Mouse (Mus musculus): ENCODE results near the gene Zfp787. TPM values are rescaled to one million over a fixed set of nuclear protein-coding genes. Genes with fewer than 3 reads are reported as not detected.
"Not testable (repeated sequence)": the region's sequence is repeated elsewhere in the genome, so short reads cannot be mapped to it uniquely, and the experiment has no call there.

The Zfp787 gene
- polyA plus RNA-seq, 2 experiments from 2014 or later, result 6.7 to 6.9 TPM

GRCm38 (mm10) chr7:6161541-6161940 is 5.7 kb upstream of the Zfp787 start:
- no peak for ATAC-seq

GRCm38 (mm10) chr7:6159604-6160003 is 3.8 kb upstream of the Zfp787 start:
- ATAC-seq, result no peak

GRCm38 (mm10) chr7:6157479-6157878 is 1.7 kb upstream of the Zfp787 start:
- ATAC-seq, result no peak

- ATAC-seq, result peak; percentile 2
Measured at GRCm38 (mm10) chr7:6156901-6157472, 1.2 kb upstream of the Zfp787 start.

- ATAC-seq, result peak; percentile 40
Measured at GRCm38 (mm10) chr7:6155031-6155872, 545 bp downstream of the Zfp787 start.

- ATAC-seq, result no peak
Measured at GRCm38 (mm10) chr7:6154164-6154563, 1.6 kb downstream of the Zfp787 start.

GRCm38 (mm10) chr7:6153131-6153530 is 2.7 kb downstream of the Zfp787 start:
- ATAC-seq, result no peak

GRCm38 (mm10) chr7:6152036-6152435 is 3.8 kb downstream of the Zfp787 start:
- no peak for ATAC-seq

- no peak for ATAC-seq
Measured at GRCm38 (mm10) chr7:6151266-6151665, 4.5 kb downstream of the Zfp787 start.

- no peak for ATAC-seq
Measured at GRCm38 (mm10) chr7:6147688-6148087, 8.1 kb downstream of the Zfp787 start.

- no peak for ATAC-seq
Measured at GRCm38 (mm10) chr7:6146982-6147325, 8.8 kb downstream of the Zfp787 start.

GRCm38 (mm10) chr7:6146194-6146981 is 9.4 kb downstream of the Zfp787 start:
- no peak for ATAC-seq

GRCm38 (mm10) chr7:6145423-6146188 is 10.2 kb downstream of the Zfp787 start:
- ATAC-seq, result no peak

GRCm38 (mm10) chr7:6143991-6144531 is 11.7 kb downstream of the Zfp787 start:
- no peak for ATAC-seq

- no peak for ATAC-seq
Measured at GRCm38 (mm10) chr7:6139295-6139694, 16.5 kb downstream of the Zfp787 start.

GRCm38 (mm10) chr7:6136497-6136896 is 19.3 kb downstream of the Zfp787 start:
- no peak for ATAC-seq

- no peak for ATAC-seq
Measured at GRCm38 (mm10) chr7:6132646-6133045, 23.2 kb downstream of the Zfp787 start.

GRCm38 (mm10) chr7:6130346-6130745 is 25.5 kb downstream of the Zfp787 start:
- no peak for ATAC-seq

GRCm38 (mm10) chr7:6126690-6127448 is 28.9 kb downstream of the Zfp787 start:
- peak; percentile 94 for ATAC-seq

GRCm38 (mm10) chr7:6121128-6121527 is 34.7 kb downstream of the Zfp787 start:
- ATAC-seq, result not testable (repeated sequence)

- not testable (repeated sequence) for ATAC-seq
Measured at GRCm38 (mm10) chr7:6120104-6120503, 35.7 kb downstream of the Zfp787 start.

- no peak for ATAC-seq
Measured at GRCm38 (mm10) chr7:6119501-6119900, 36.3 kb downstream of the Zfp787 start.

Measured in CD4-positive, CD25-positive, alpha-beta regulatory T cell, adult 4 months (primary cell).